Mouse (Mus musculus) thymus, adult 2 months (tissue): ENCODE results near the gene Lrba.

Experiments
- CTCF ChIP-seq: fragments of 200-500 bp; IDR thresholded peaks from 2 replicates; pipeline ENCODE4 v1.5.1; 2012; ENCODE audit warnings: mild to moderate bottlenecking, control low read depth, low read length, moderate library complexity, borderline replicate concordance; ENCODE audit not compliant: control insufficient read depth, poor library complexity, insufficient read depth; ENCODE audit errors: extremely low read depth
- POLR2A ChIP-seq: fragments of 200-500 bp; IDR thresholded peaks from 2 replicates; pipeline ENCODE4 v1.6.1; 2012; ENCODE audit warnings: mild to moderate bottlenecking, low read length, control low read depth, moderate library complexity; ENCODE audit not compliant: control insufficient read depth, poor library complexity, insufficient read depth; ENCODE audit errors: extremely low read depth

DNA sequence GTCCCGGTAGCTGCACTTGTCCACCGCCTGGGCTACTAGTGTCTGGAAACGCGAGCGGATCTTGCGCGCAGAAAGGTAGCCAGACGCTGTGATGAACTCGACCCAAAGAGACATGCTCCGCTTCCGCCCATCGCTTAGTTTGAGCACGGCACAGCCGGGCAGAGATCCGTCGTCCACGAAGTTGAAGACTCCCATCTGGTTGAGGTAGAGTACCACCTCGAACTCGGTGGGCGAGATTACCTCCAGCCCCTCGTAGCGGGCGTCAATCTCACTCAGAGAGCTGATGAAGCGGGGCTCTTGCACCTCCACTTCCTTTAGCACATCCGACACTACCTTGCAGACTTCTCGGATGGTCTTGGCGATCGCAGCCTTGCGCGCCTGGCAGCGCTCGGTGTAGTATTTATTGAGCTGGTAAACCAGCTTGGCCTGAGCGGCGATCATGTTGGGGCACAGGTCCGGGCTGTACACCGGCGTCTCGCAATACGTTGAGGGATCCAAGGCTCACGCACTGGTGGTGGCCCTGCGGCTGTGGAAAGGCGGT lies 322.8 kb downstream of the Lrba start:
- TF ChIP-seq POLR2A (no peak), CTCF (no peak)
